Mouse (Mus musculus) ES-Bruce4 (cell line): ENCODE data around the gene Hnrnpa3.
"Not testable (repeated sequence)": the region's sequence is repeated elsewhere in the genome, so short reads cannot be mapped to it uniquely, and the experiment has no call there.

ENCODE experiments used
- EP300 ChIP-seq: IDR thresholded peaks from 2 replicates; pipeline ENCODE4 v1.6.1; 2011; ENCODE audit warnings: low read depth, low read length; ENCODE audit not compliant: insufficient read depth
- POLR2A ChIP-seq: IDR thresholded peaks from one replicate; pipeline ENCODE4 v1.8.1; 2011; ENCODE audit warnings: low read length; ENCODE audit not compliant: insufficient read depth

GRCm38 (mm10) chr2:75610602-75611001 is 48.5 kb upstream of the Hnrnpa3 start:
- TF ChIP-seq EP300, POLR2A: not testable (repeated sequence)
